ENCODE assay signal across 25 mouse cellular contexts in genomic region chr2:116236731-116237130, GRCm38 (mm10).
DNase-seq lines count a peak whose midpoint lies in the region; ATAC-seq lines count a peak whose summit lies in the region.
"Had no signal": no experiment of that assay in that cellular context is flagged by ENCODE, and none has a peak within 500 bp of the region (broad histone marks: within the 10 kb centered on the region; RNA-seq: fewer than 3 reads in every experiment).

No protein-coding gene starts in this region.

- H3K4me3 ChIP-seq in intestine, embryonic 15.5 days (replicated peaks), result no peak overlapping the region
- H3K4me3 ChIP-seq: embryonic facial prominence, embryonic 10.5 days; heart, embryonic 15.5 days; hindbrain, embryonic 13.5 days; limb, embryonic 13.5 days; liver, embryonic 13.5 days; midbrain, embryonic 12.5 days; neural tube, embryonic 15.5 days had no signal

- ATAC-seq in intestine, embryonic 15.5 days, result no peak

- H3K9me3 ChIP-seq in intestine, embryonic 15.5 days, result no peaks in the 10 kb centered on the region
- H3K9me3 ChIP-seq: embryonic facial prominence, embryonic 10.5 days; G1E; heart, embryonic 15.5 days; hindbrain, embryonic 13.5 days; limb, embryonic 13.5 days; liver, embryonic 13.5 days; midbrain, embryonic 12.5 days; neural tube, embryonic 15.5 days had no signal

- no peaks in the 10 kb centered on the region for H3K4me1 ChIP-seq in intestine, embryonic 15.5 days (replicated peaks)
- H3K4me1 ChIP-seq: embryonic facial prominence, embryonic 10.5 days; heart, embryonic 15.5 days; hindbrain, embryonic 13.5 days; limb, embryonic 13.5 days; liver, embryonic 13.5 days; midbrain, embryonic 12.5 days; neural tube, embryonic 15.5 days had no signal

- no peak overlapping the region for H3K27ac ChIP-seq in intestine, embryonic 15.5 days
- H3K27ac ChIP-seq: embryonic facial prominence, embryonic 10.5 days; heart, embryonic 15.5 days; hindbrain, embryonic 13.5 days; limb, embryonic 13.5 days; liver, embryonic 13.5 days; midbrain, embryonic 12.5 days; neural tube, embryonic 15.5 days had no signal

- H3K4me2 ChIP-seq in intestine, embryonic 15.5 days (replicated peaks), result no peak overlapping the region
- H3K4me2 ChIP-seq: heart, embryonic 15.5 days; hindbrain, embryonic 13.5 days; limb, embryonic 13.5 days; liver, embryonic 13.5 days; lung, embryonic 14.5 days; midbrain, embryonic 12.5 days; neural tube, embryonic 15.5 days had no signal

- intact Hi-C loops in left cerebral cortex, postnatal 14 days (cut with DNase I), result no loop called here

- H3K27me3 ChIP-seq in intestine, embryonic 15.5 days (replicated peaks), result no peaks in the 10 kb centered on the region
- H3K27me3 ChIP-seq: CH12.LX; heart, embryonic 15.5 days; hindbrain, embryonic 13.5 days; limb, embryonic 13.5 days; liver, embryonic 13.5 days; midbrain, embryonic 12.5 days; neural tube, embryonic 15.5 days had no signal

- H3K36me3 ChIP-seq in intestine, embryonic 15.5 days, result no peaks in the 10 kb centered on the region
- H3K36me3 ChIP-seq: embryonic facial prominence, embryonic 10.5 days; G1E; heart, embryonic 15.5 days; hindbrain, embryonic 13.5 days; limb, embryonic 13.5 days; liver, embryonic 13.5 days; midbrain, embryonic 12.5 days; neural tube, embryonic 15.5 days had no signal

- peak; percentile 30 to 39 for DNase-seq in right cerebral cortex, adult 2 months (ENCODE audit: low spot score in 2 of 2)
- no peak for DNase-seq in right cerebral cortex, postnatal 14 days
- DNase-seq in layer of hippocampus, adult 9-10 months (ENCODE audit: low spot score), result peak; percentile 35
- DNase-seq in left cerebral cortex, postnatal 14 days (ENCODE audit: low spot score in 2 of 2), result peak; percentile 21 to 60
- peak; percentile 69 for DNase-seq in telencephalon, adult 2 months (ENCODE audit: low read depth, low spot score)
- no peak for DNase-seq in MN1 (ENCODE audit: low spot score)
- DNase-seq in adrenal gland, adult 18-20 months (ENCODE audit: low spot score in 2 of 2), result no peak
- DNase-seq: adrenal gland, adult 8-10 months; B cell, adult 2 months; cerebellum, adult 8-10 months; heart, postnatal 36 days; kidney, adult 8-10 months; kidney, postnatal 10 days; liver, embryonic 13.5 days; lung, embryonic 14.5 days; thymus, postnatal 14 days had no signal

- no peak overlapping the region for H3K9ac ChIP-seq in intestine, embryonic 15.5 days
- H3K9ac ChIP-seq: heart, embryonic 15.5 days; hindbrain, embryonic 13.5 days; limb, embryonic 13.5 days; liver, embryonic 13.5 days; lung, embryonic 14.5 days; midbrain, embryonic 12.5 days; neural tube, embryonic 15.5 days had no signal

Comparison
In these comparisons a context has a peak if more than half of its experiments do, and no peak if none do; other contexts are left out.
1. DNase-seq: peak in right cerebral cortex, adult 2 months (2 of 2), layer of hippocampus, adult 9-10 months (single experiment), left cerebral cortex, postnatal 14 days (2 of 2) and telencephalon, adult 2 months (single experiment); none in right cerebral cortex, postnatal 14 days (single experiment), MN1 (single experiment) and adrenal gland, adult 18-20 months (0 of 2).